Mouse (Mus musculus) stomach, postnatal 0 days (tissue): ENCODE data around the gene Mblac2. TPM values are rescaled to one million over a fixed set of nuclear protein-coding genes. Genes with fewer than 3 reads are reported as not detected.

Experiments
- ATAC-seq: fragments of 200-750 bp; cut with Nextera tagmentation; 2 replicates; pipeline ENCODE4 v1.8.0; 2017; ENCODE audit not compliant: low FRiP score, low TSS enrichment
- DNase-seq: peaks from one replicate; pipeline ENCODE4 v3.0.0-alpha.2; 2016; ENCODE audit warnings: low spot score
- H3K27ac ChIP-seq: fragments of 300-500 bp; sonication (generic); replicated peaks from 2 replicates; pipeline ENCODE4 v1.5.1; 2014; ENCODE audit warnings: mild to moderate bottlenecking, control low read depth
- H3K27me3 ChIP-seq: fragments of 300-500 bp; sonication (generic); 2 replicates; pipeline ENCODE4 v1.6.1; 2014; ENCODE audit warnings: low read length; ENCODE audit not compliant: control insufficient read depth, insufficient read depth
- H3K36me3 ChIP-seq: fragments of 300-500 bp; sonication (generic); 2 replicates; pipeline ENCODE4 v1.6.1; 2014; ENCODE audit warnings: low read length, mixed read lengths; ENCODE audit not compliant: control insufficient read depth, insufficient read depth
- H3K4me1 ChIP-seq: fragments of 300-500 bp; sonication (generic); replicated peaks from 2 replicates; pipeline ENCODE4 v1.6.1; 2014; ENCODE audit warnings: antibody characterized with exemption; ENCODE audit not compliant: control insufficient read depth, insufficient read depth
- H3K4me2 ChIP-seq: fragments of 300-500 bp; sonication (generic); replicated peaks from 2 replicates; pipeline ENCODE4 v1.6.1; 2014; ENCODE audit warnings: low read depth, mild to moderate bottlenecking, control low read depth, moderate library complexity
- H3K4me3 ChIP-seq: fragments of 300-500 bp; sonication (generic); 2 replicates; pipeline ENCODE4 v1.5.1; 2014; ENCODE audit warnings: low read depth, low read length, control low read depth
- H3K9ac ChIP-seq: fragments of 300-500 bp; sonication (generic); 2 replicates; pipeline ENCODE4 v1.6.1; 2014; ENCODE audit warnings: mild to moderate bottlenecking, low read length, control low read depth, mixed read lengths
- H3K9me3 ChIP-seq: fragments of 300-500 bp; sonication (generic); 2 replicates; pipeline ENCODE4 v1.6.1; 2016; ENCODE audit warnings: low read length; ENCODE audit not compliant: control insufficient read depth
- CTCF ChIP-seq: IDR thresholded peaks from 2 replicates; pipeline ENCODE4 v1.5.1; 2016; ENCODE audit warnings: antibody characterized with exemption, low read depth, mild to moderate bottlenecking, moderate library complexity
- EP300 ChIP-seq: optimal IDR thresholded peaks from 2 replicates; pipeline ENCODE3; 2016; ENCODE audit warnings: antibody characterized with exemption
- WGBS: fragments of 180-500 bp; shearing (Covaris S2); extraction: QIAGEN DNeasy Blood & Tissue Kit; methylation state at CpG from one replicate; pipeline ENCODE4 v1.1.7; 2014; 5-methylcytosine and 5-hydroxymethylcytosine counted together
- polyA plus RNA-seq: library from polyadenylated mRNA; unstranded; fragments of >200 nt; fragmentation: Nextera tagmentation; extraction: Ambion mirVana; gene quantifications from 2 replicates; pipeline ENCODE4 v1.2.1, GENCODE M21; 2015

Gene Mblac2
- polyA plus RNA-seq = 11.1 and 11.7 TPM in 2 replicates

- Histone ChIP-seq H3K4me3 (peak within 1 kb of the TSS; percentile 76), H3K4me1 (no peaks in the 10 kb centered on the region), H3K4me2 (peak within 1 kb of the TSS; percentile 99), H3K9ac (peak within 1 kb of the TSS; percentile 74), H3K27ac (peak within 1 kb of the TSS; percentile 93), H3K27me3 (no peaks in the 10 kb centered on the region), H3K36me3 (no peaks in the 10 kb centered on the region), H3K9me3 (no peaks in the 10 kb centered on the region)
- ATAC-seq = peak; percentile 99
- TF ChIP-seq CTCF (peak; percentile 24), EP300 (no peak)
- under 1% methylated on average over 52 of the region's 61 CpGs for WGBS
- peak; percentile 95 for DNase-seq
Observed at GRCm38 (mm10) chr13:81710775-81711545, at the start of gene Mblac2, which contains the start of gene Polr3g. Gene Mblac2, plus strand, starts transcription at chr13:81711341. Gene Polr3g, minus strand, starts transcription at chr13:81711013.

GRCm38 (mm10) chr13:81663566-81664330 is 47.4 kb upstream of the Mblac2 start:
- ATAC-seq (no peak), DNase-seq (no peak)
- H3K36me3 ChIP-seq = peaks cover 14% of the 10 kb centered on the region; the same call in 1 of the 2 replicates
- no peaks in the 10 kb centered on the region for H3K9me3 ChIP-seq
- no peak overlapping the region for H3K27ac ChIP-seq
- no peak overlapping the region for H3K4me3 ChIP-seq
- TF ChIP-seq EP300 = no peak
- H3K4me2 ChIP-seq = no peak overlapping the region
- WGBS = 79% methylated on average over 12 of the region's 12 CpGs
- no peak overlapping the region for H3K9ac ChIP-seq
- no peaks in the 10 kb centered on the region for H3K4me1 ChIP-seq
- no peaks in the 10 kb centered on the region for H3K27me3 ChIP-seq

- H3K4me2 ChIP-seq = no peak overlapping the region
Observed at GRCm38 (mm10) chr13:81664331-81664698, 46.8 kb upstream of the Mblac2 start.

GRCm38 (mm10) chr13:81667713-81668112 is 43.4 kb upstream of the Mblac2 start:
- no peak overlapping the region for H3K9ac ChIP-seq
- H3K36me3 ChIP-seq = peaks cover 19% of the 10 kb centered on the region; the same call in 1 of the 2 replicates
- TF ChIP-seq EP300 = no peak
- TF ChIP-seq CTCF = no peak
- H3K4me3 ChIP-seq = no peak overlapping the region
- no peaks in the 10 kb centered on the region for H3K4me1 ChIP-seq
- no peak overlapping the region for H3K4me2 ChIP-seq
- ATAC-seq = no peak
- DNase-seq = no peak
- H3K27ac ChIP-seq = no peak overlapping the region
- 91% methylated on average over 5 of the region's 5 CpGs for WGBS
- no peaks in the 10 kb centered on the region for H3K27me3 ChIP-seq
- H3K9me3 ChIP-seq = no peaks in the 10 kb centered on the region

More at GRCm38 (mm10) chr13:81664331-81664698, 46.8 kb upstream of the Mblac2 start:
- no peak overlapping the region for H3K27ac ChIP-seq
- H3K27me3 ChIP-seq = no peaks in the 10 kb centered on the region
- DNase-seq (peak; percentile 32), ATAC-seq (peak; percentile 85)
- 71% methylated on average over 5 of the region's 5 CpGs for WGBS
- no peaks in the 10 kb centered on the region for H3K9me3 ChIP-seq
- no peak overlapping the region for H3K4me3 ChIP-seq
- no peak for TF ChIP-seq EP300
- no peak for TF ChIP-seq CTCF
- no peak overlapping the region for H3K9ac ChIP-seq
- H3K36me3 ChIP-seq = peaks cover 16% of the 10 kb centered on the region; the same call in 1 of the 2 replicates
- H3K4me1 ChIP-seq = no peaks in the 10 kb centered on the region

- ATAC-seq = no peak
- TF ChIP-seq CTCF = no peak
- no peak for TF ChIP-seq EP300
- H3K27ac ChIP-seq = no peak overlapping the region
- H3K4me2 ChIP-seq = no peak overlapping the region
- H3K27me3 ChIP-seq = no peaks in the 10 kb centered on the region
- DNase-seq = no peak
- no peaks in the 10 kb centered on the region for H3K9me3 ChIP-seq
- no peaks in the 10 kb centered on the region for H3K4me1 ChIP-seq
- no peak overlapping the region for H3K9ac ChIP-seq
- WGBS = 69% methylated on average over 8 of the region's 8 CpGs
- H3K36me3 ChIP-seq = no peaks in the 10 kb centered on the region
- no peak overlapping the region for H3K4me3 ChIP-seq
Observed at GRCm38 (mm10) chr13:81675333-81675732, 35.8 kb upstream of the Mblac2 start.
